Mouse (Mus musculus) CD4-positive helper T cell, adult 2 months (primary cell): Measurements from ENCODE around the gene Ngly1.

ENCODE experiments used
- DNase-seq: peaks from one replicate; pipeline ENCODE4 v3.0.0-alpha.2; 2012; ENCODE audit warnings: low read depth, missing footprints, low spot score

Gene Ngly1

DNA sequence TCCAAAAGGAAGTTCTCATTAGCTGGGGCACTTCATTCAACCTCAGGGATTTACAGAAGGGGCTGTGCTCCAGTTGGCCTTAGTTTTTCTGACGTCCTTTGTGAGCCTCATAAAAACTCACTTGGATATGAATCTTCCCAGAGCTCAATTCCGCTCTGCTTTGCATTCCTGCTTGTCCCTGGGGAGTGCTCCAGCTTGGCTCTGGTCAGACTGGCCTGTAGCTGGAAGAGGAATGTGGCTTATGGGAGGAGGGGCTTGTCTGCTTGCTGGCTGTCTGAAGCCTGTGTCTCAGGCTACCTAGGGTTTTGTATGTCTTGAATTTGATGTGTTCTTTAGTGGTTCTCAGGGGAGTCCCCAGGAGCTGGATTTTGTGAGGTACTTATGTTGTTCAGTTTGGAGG is 79.5 kb downstream of the Ngly1 start:
- DNase-seq = no peak

DNA sequence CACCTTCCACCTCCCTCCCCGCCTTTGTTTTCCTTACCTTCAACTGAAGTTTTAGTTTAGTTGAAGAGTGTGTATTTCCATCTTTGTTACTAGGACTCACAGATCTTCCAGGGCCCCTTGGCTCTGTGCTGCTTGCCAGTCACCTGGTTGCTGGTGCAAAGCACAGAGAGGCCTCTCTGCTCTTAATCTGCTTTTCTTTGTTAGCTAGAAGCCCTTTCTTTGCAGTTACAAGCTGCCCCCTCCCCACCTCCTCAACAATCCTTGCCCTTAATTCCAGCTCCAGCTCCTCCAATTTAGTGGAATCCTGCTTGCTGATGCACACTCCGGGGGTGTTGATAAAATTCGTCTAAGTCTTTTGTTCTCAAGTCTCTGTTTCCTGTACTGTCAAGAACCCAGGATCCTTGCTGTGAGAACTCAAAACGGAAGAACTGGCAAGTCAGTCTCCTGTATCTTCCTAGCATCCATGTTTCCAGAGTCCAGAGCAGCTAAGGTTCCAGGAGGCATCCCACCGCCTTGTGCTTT is 79.9 kb downstream of the Ngly1 start:
- no peak for DNase-seq

DNA sequence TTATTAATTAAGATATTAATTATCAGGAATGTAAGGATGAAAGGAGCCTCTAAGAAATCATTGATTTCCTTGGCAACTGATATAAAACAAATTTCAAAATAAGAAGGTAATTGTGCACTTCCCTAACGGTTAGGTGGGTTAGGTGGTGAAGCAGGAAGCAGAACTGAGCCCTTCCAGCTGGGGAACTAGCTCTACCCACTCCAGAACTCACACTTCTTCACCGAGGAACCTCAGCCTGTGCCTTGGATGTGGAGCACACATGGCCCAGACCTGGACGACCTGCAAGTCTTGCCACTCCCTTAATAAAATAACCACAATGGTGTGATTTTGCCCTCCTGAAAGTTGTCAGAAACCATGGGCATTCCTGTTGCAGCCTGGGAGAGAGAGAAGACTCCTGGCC is 80.7 kb downstream of the Ngly1 start:
- no peak for DNase-seq

DNA sequence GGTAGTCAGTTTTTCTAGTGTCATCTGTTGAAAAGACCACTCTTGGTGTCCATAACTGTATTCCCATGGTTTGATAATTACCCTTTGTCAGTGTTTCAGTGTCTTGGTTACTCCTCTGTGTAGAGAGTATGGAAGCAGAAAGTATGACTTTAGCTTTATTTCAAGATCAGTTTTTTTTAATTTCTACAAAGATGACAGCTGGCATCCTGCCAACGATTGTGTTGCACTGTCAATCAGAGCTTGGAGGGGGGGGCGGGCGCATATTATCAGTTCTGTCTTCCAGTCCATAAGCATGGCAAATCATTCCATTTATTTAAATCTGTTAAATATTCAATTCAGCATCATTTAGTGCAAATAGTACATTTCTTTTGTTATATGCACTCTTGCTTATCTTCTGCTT is 85.2 kb downstream of the Ngly1 start:
- DNase-seq = no peak

DNA sequence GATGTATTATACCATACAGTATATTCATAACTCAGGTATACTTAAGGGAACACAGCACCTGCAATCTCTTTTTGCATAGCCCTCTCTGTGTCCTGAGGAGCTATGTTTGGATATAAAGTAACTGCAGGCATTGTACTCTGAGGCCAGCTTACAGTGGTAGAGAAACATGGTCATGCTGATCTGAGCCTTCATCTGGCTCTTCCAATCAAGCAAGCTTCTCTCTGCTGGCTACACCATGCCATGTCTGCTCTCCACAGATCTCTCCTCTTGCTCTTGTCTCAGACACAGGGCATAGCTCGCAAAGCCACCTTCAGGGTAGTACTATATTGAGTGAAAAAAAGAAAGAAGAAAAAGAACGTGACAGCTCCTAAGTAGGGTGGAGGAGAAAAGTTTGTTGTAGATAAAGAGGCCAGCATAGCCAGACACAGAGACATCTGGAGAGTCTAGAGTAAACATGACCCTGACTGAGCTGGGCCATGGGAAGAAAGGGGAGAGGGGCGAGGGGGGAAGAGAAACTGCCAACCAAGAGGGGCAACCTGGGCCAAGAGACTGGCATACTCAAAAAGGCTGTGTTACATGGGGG is 86.8 kb downstream of the Ngly1 start:
- no peak for DNase-seq

DNA sequence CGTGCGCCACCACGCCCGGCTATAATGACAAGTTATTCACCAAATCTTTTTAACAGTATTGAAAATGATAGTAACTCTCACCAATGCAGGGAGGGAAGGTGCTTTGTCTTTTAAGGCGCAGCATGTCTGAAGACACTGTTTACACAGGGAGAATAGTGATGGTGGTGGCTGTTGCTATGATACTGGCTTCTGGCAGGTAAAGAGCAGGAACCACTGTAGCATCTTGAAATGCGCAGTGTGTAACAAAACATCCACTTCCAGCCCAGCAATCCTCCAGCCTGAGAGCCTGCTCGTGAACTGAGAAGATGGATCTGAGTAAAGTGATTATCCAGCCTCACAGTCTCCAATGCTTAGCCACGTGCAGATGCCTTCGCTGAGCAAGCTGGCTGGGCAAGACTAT is 98.4 kb downstream of the Ngly1 start:
- no peak for DNase-seq

DNA sequence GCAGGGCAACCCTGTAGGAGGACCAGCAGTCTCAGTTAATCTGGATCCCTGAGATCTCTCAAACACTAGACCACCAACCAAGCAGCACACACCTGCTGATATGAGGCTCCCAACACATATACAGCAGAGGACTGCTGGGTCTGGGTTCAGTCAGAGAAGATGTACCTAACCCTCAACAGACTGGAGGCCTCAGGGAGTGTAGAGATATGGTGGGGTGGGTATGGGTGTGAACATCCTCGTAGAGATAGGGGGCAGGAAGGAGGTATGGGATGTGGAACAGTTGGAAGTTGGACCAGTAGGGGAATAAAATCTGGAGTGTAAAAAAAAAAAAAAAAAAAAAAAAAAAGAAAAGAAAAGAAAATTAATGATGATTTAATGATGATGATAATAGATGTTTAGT is 110.6 kb downstream of the Ngly1 start:
- no peak for DNase-seq
